Mouse (Mus musculus): Measurements from ENCODE around the gene Trim15.
A peak's percentile ranks its signal among the peaks of the same experiment; 100 is the strongest.

Trim15 gene

DNA sequence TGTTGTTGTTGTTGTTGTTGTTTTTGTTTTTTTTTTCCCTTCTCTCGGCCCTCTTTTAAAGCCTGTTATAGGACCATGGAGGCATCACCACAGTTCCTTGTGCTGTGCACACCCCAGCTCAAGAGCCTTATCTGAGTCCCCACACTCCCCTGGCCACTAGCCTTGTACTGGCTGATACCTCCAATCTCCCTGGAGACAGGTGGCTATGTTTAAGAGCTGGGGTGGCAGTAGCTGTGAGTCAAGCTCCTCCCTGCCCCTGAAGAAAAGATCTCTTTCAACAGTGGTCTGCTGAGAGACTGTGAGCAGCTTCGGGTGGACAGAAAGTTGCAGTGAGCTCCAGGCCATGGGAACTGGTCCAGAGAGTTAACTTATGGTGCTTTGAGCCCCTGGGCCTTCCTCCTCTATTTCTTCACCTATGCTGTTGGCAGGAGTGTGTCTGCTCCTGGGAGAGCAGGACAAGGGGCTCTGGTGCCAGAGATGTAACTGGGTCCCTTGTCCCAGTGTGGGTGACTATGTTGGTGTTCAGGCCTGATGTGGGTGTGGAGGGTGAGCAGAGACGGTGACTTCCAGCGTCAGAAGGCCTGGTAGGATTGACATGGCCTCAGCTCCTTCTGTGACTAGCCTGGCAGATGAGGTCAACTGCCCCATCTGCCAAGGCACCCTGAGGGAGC lies 2.4 kb upstream of the Trim15 start, which contains the start of gene Trim10:
TSS of gene Trim10 (plus strand) at position 291 of the 671 bp plus-strand sequence.
- no peak for DNase-seq

DNA sequence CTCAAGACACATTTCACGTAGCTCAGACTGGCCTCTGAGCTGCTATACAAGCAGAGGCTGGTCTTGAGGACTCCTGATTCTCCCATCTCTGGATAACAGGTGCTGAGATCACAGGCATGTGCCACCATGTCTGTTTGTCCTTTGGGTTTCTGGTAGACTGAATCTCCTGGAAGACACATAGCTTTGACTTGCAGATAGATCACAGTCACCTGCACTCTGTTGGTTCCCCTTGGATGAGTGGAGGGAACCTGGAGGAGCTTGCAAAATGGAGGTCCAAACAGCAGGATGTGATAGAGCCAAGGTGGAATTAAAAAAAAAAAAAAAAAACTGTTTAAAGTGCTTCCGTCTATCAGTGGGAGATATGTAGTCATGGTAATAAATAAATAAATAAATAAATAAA lies 1.8 kb upstream of the Trim15 start:
- DNase-seq, result no peak

DNA sequence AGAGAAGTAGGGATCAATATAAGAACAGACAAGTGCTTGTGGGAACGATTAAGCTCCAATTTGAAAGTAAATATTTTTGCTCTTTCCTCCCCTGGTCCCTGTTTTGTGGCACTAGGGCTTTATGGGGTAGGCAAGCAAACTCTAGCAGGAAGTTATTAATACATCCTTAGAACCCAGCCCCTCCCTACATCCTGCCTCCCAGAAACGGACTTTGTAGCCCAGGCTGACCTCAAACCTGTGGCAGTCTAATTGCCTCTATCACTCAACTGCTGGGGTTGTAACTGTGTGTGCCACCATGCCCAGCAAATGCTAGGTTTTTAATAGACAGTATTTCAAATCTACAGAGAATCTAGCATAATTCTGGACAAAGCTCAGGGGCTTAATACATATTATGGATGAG lies 5.3 kb downstream of the Trim15 start:
- no peak for DNase-seq

DNA sequence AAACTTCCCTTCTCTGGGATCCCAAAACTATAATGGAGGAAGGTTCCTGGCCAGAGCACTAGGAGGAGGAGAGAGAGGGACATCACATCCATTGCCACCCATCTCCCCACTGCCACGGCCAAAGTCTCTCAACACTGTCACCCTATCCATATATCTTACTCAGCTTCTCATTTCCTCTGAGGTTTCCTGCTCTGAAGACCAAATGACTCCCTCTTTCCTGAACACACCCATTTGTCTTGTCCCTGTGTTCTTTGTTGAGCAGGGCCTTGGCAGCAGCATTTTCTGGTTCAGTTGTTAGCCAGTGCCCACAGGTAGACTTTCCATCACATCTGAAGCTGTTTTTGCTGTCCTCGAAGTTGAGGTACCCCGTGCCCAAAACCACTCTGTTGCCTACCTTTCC lies 8.8 kb downstream of the Trim15 start:
- DNase-seq, result no peak

DNA sequence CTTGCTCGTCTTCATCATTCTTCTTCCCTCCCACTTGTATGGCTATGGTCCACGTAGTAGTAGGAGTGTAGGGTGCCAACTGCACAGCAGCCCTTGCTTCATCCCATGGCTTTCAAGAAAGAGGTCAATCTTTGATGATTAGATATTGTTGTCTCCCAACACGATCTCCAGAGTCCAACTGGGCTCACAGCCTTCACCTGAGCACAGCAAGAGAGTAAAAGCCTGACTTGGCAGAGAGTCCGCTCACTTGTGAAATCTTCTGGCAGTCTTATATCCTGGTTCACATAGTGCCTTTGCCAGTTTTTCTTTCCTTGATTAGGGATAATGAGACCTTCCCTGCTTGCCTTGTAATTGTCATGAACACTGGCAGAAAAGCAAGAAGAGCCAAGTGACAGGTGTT lies 10.8 kb downstream of the Trim15 start:
- DNase-seq, result no peak

GRCm38 (mm10) chr17:36855484-36855883 lies 11.5 kb downstream of the Trim15 start:
- no peak for DNase-seq

DNA sequence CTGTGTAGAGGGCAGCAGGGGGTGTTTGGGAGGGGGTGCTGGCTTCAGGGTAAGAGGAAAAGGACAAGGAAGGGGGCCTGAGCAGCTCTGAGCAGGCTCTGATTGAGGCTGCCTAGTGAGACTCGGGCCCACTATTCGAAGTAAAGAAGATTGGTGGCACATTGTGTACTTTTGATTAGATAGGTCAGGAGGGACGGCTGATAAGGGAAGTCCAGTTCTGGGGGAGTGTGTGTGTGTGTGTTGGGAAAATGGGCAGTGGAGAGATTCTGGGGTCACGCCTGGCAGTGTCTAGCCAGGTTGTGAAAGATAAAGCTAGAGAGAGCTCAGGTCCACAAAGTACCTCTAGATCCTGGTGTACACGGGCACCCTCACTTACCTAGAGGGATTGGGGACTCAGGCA lies 15.4 kb downstream of the Trim15 start:
- no peak for DNase-seq

DNA sequence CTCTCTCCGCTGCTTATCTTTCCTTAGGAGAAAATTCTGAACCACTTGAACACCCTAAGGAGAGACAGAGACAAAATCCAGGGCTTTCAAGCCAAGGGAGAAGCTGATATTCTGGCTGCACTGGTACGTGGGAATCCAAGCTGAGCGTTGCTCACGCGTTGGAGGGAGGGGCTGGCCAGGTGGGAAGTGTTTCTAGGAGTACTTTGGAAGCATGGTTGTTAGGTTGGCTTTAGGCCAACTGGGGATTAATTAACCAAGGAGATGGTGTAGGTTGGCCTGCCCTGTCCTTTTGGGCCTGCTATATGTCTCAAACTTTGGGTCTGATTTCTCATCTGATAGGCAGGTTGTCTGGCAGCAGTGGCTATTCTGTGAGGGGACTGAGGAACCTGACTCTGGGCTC lies 15.8 kb downstream of the Trim15 start:
- DNase-seq, result no peak

DNA sequence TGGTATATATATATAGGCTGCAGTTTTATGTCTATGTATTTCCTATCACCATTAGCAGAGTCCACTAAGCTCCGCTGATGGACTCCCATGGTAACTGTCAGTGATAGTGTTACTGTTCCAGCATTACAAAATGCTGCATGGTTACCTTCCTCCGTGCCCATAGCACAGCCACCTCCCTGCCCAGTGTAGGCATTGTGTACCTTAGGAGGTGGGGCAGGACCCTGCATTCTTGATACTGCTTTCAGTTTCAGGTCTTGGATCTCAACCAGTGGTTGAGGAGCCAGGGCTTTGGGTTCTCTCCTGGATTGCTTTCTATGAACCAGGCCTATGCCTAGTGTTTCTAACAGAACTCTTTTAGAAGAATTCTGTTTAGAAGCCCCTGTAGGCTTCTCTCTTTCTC lies 17.0 kb downstream of the Trim15 start:
- DNase-seq, result no peak

DNA sequence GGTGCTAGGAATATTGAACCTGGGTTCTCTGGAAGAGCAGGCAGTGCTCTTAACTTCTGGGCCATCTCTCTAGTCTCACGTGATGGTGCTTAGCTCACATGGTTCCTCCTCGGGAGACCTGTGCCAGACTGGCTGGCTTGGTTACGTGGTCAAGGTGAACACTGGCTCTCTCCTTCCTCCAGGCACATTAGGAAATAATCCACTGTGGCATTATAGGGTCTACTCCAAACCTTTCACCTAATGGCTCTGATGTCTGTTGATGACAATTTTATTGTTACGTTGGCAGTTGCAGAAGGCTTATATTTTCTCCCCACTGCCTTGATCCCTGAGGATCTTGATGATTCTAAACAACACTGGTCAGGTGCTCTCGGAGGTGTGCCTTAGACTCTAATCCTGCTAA lies 18.1 kb downstream of the Trim15 start:
- DNase-seq, result no peak

- DNase-seq, result no peak
Measured at GRCm38 (mm10) chr17:36844725-36845124, 22.3 kb downstream of the Trim15 start.

DNA sequence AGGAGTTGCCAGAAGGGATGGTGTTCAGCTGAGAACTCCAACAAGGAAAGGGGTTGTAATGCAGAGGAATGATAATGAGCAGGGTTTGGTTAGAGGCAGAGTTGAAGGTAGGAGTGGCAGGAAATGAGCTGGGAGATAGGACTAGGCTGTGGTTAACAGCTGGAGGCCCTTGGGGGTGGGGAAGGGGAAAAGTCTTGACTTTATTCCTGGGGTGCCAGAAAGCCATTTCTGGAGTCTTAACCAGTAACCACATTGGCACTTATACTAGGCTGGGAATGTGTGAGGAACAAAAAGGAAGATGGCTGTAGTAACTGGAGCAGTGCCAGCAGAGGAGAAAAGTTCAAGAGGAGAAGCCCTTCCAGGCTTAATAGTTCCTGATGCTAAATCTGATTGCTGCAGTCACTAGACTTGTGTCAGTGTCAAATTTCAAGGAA lies 22.7 kb downstream of the Trim15 start:
- no peak for DNase-seq

DNA sequence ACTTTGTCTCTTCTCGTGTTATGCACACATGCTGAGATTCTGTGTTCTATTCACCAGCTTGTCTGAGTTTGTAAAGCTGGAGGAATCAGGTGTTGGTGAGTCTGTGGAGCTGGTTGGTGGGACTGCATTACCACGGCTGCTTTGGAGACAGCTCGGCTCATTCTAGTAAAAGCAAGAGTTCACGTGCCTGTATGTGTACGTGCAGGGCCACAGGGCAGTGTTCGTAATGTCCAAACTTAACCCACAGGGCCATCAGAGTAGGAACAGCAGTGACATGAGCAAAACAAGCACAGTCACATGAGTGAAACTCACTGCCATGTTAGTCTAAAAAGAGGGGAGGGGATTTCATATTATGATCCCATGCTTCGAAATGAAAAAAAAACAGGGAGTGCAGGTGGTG lies 23.3 kb downstream of the Trim15 start:
- no peak for DNase-seq

DNA sequence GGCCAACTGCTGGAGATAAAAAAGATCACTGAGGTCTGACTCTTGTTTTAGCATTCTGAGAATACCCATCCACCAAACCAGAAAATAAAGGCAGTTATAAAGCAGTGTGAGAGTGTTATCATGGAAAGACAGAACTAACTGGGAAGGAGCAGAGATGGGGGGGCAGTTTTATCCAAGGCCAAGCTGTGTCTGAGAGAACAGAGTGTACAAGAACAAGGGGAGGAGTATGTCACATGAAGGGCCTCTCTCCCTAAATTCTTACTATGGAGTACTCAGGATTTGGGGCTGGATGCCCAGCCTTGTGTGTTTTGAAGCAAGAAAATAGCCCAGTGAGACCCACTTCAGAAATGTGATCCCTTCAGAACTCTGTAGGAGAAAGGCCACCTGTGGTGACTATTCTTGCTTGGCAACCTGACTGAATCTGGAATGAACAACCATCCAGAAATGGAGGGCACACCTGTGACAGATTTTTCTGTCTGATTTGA lies 26.0 kb downstream of the Trim15 start:
- no peak for DNase-seq

DNA sequence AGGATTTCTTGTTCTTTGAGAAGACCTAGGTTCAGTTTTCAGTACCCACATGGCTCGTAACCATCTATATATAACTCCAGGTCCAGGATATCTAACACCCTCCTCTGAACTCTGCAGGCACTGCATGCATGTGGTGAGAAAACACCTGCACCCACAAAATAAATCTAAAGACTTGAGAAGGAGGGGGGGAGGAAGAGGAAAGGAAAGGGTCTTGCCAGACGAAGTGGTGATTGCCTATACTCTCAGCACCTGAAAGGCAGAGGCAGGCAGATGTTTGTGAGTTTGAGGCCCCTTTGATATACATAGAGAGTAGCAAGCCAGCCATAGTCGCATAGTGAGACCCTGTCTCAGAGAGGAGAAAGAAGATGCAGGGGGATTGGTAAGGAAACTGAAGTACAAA lies 27.1 kb downstream of the Trim15 start:
- no peak for DNase-seq

GRCm38 (mm10) chr17:36839001-36839400 lies 28.0 kb downstream of the Trim15 start:
- DNase-seq, result no peak

GRCm38 (mm10) chr17:36836874-36837647 lies 29.9 kb downstream of the Trim15 start, which contains the start of gene Trim26:
Trim26 (plus strand) TSS chr17:36837134.
- DNase-seq, result peak; percentile 97 to 98

DNA sequence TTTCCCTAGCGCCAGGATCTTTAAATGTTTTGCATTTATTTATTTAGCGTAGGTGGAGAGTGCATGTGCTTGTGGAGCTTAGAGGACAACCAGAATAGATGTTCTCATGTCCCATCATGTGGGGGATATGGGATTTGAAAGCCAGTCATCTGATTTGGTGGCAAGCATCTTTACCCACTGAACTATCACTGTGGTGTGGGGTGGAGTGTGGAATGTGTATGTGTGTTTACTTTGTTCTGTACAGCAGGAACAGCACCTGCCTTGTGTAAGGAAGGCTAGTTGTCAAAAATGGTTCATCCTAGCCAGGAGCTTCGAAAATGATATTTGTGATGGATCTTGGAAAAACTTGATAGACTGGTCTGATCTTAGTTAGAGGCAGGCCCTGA lies 30.6 kb downstream of the Trim15 start:
- no peak for DNase-seq

GRCm38 (mm10) chr17:36835591-36836426 lies 31.2 kb downstream of the Trim15 start:
- DNase-seq, result peak; percentile 67

- DNase-seq, result no peak
Measured at GRCm38 (mm10) chr17:36832694-36833093, 34.3 kb downstream of the Trim15 start.

GRCm38 (mm10) chr17:36830470-36830869 lies 36.5 kb downstream of the Trim15 start:
- DNase-seq, result no peak

DNA sequence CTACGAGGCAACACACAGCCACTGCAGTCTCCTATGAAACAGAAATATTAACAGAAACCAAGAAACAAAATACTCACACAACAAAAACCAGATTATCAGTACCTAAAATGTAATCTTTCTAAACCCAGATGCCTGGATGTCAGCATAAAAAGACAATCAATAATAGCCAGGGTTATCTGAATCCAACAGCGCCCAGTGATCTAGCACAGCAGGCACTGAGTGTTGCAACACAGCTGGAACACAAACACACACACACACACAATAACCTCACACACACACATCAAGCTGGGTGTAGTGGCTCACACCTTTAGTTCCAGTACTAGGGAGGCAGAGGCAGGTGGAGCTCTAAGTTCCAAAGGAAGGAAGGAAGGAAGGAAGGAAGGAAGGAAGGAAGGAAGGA lies 38.5 kb downstream of the Trim15 start:
- DNase-seq, result no peak

DNA sequence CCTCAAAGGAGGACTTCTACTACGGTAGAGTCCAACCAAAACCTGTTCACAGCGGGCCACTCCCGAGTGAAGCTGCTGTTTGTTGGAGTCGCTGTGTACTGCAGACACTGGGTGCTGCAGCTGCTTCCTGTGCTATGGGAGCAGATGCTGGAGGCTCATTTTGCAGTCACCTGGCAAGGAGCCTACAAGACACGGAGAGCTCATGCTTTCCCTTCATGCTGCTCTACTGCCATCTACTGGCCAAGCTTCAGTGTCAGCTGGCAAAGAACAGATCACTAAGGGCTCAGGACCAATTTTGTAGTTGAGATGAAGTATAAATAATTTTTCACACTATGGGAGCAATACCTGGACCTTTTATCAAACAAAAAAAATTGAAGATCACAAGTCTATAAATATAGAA lies 41.0 kb downstream of the Trim15 start:
- peak; percentile 79 to 80 for DNase-seq

All from B cell, adult 2 months (primary cell).